Mouse (Mus musculus): ENCODE data around the gene Tmem233. TPM values are rescaled to one million over a fixed set of nuclear protein-coding genes. Genes with fewer than 3 reads are reported as not detected.

Gene Tmem233
- total RNA-seq, 2 experiments from 2014 or later, result not detected

DNA sequence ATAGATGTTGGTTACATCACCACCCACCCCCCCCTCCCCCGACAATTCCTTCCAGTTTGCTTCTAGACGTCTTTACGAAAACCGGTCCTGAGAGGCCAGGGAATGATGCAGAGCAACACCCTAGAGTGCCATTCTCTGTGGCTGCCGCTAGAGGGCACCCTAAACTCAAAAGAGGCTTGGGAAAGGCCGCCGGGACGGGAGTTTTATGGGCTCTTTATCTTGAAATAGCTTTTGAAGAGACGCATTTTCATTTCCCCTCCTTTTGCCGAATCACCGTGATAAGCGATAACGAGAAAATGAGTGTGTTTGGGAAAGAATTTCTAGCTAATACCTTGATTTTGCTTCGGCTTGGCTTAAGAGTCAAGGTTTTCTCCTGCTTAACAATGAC lies 51.9 kb downstream of the Tmem233 start:
- intact Hi-C loops (cut with DNase I), result loop anchor here (5.0 kb wide), 2 partner anchors 81 to 1066 kb away; no protein-coding TSS in a partner anchor
- DNase-seq (ENCODE audit: low spot score in 2 of 2), result peak; percentile 73

DNA sequence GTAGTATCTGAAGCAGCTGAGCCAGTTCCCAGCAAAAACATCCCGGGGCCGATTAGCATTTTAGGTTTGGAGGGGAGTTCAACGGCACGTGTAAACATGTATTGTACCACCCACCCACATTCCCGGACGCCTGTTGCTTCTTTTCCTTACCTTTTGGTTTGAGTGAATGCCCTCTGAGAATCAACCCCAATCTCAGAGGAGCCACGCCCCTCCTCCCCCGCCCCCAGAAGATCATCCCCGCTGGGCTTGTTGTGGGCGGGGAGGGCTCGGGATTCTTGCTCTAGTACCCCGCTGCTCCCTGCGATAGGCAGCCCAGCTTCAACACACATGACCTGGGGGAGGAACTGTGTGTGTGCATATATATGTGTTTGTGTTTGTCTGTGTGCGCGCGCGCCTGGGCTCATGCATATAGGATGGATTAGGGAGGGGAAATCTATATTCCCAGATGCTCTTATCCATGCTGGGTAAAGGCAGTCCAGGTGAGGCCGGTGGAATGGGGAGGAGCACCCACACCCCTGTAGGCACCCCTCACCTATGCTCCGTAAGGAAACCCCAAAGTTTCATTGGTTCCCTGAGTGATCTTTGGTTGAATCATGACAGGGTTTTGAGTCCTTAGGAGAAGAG lies 52.4 kb downstream of the Tmem233 start:
- DNase-seq (ENCODE audit: low spot score in 2 of 2), result no peak
- intact Hi-C loops (cut with DNase I), result loop anchor here (5.0 kb wide), 2 partner anchors 82 to 1067 kb away; no protein-coding TSS in a partner anchor

DNA sequence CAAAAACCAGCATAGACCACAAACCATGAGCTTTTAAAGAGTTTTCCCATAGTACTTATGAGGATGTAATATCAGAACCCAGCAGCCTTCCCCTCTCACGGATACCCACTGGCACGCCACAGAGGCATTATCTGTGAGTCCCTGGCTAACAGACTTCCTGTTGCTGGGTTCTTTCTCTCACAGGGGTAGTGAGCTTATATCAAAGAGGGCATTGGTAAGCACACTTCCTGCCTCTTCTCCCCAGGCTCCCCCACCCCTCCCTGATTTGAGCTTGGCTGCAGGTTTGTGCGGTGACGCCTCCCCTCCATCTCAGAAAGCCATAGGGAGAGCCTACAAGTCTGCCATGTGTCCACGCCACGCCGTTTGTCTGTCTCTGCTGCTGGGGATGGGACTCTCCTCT lies 54.0 kb downstream of the Tmem233 start:
- no peak for DNase-seq (ENCODE audit: low spot score in 2 of 2)
- intact Hi-C loops (cut with DNase I), result no loop called here

DNA sequence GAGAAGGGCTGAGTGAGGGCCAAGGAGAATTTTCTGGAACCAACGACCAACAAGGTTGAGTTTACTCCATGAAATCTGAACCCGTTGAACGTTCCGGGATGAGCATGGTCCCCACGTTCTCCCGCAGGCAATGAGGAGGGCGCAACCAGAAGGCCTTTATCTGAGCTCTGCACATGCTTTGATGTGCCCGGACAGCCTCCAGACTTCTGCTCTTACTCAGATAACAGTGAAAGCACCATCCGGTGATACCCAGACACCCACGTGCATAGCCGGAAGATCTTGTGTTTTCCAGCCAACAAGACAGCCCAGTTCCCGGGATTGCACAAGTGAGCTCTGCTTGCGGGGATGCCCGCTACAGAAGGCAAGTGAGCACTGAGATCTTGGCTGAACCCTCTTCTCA lies 56.5 kb downstream of the Tmem233 start:
- intact Hi-C loops (cut with DNase I), result no loop called here
- DNase-seq (ENCODE audit: low spot score in 2 of 2), result no peak

DNA sequence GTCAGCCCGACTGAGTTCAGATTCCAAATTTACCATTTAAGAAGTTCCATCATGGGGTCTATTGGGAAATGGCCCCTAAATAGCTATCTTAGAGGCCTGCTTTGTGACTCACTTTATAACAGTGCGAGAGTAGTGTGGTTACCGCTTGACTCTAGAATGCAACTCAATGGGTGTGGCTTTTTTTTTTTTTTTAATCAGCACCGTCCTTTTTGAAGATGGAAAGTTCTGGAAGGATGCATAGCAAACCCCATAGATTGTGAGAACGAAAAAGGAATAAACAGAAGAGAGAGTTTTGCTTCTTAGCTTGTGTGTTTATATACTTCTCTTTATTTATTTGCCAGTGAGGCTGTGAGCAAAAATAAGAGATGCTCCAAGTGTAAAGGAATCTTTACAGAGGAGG lies 56.9 kb downstream of the Tmem233 start:
- intact Hi-C loops (cut with DNase I), result no loop called here
- no peak for DNase-seq (ENCODE audit: low spot score in 2 of 2)

DNA sequence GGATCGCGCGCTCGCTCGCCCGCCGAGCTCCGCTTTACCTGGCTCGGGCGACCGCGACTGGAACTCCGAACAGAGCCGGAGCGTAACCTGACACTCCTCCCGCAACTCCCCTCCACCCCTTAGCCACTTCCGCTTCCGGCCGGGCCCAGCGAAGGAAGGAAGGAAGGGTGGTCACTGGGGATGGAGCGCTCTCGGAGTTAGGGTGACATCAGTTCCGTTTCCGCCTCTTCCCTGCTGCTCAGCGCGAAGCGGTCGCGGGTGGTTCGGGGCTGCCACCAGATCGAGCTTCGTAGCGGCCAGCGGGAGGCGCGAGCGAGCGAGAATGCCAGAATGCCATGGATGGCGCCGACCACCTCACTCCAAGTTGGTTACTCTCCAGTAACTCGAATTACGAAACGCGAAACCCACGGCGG lies 58.7 kb downstream of the Tmem233 start, which contains the start of gene Prkab1:
Prkab1 (minus strand) TSS at position 182 of the 413 bp plus-strand sequence.
- peak; percentile 91 to 94 for DNase-seq (ENCODE audit: low spot score in 2 of 2)
- intact Hi-C loops (cut with DNase I), result no loop called here

DNA sequence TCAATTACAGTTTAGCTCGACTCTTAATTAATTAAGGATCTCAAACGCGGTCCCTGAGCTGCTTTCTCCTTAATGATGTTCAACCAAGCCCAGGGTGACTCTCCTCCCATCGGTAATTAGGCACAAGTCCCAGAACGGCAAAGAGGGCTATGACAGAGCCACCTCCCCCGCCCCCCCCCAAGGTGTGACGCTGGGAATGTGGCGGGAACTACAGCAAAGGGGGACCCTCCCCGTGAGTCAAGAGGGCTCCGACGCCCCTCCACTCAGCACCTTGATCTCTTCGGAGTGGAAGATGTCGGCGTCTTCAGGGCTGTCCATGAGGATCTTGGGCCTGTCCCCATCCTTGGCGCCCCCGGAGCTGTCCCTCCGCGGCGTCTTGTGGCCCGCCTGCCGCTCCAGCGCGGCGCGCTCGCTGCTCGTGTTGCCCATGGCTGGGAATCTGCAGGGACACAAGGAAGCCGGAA lies 59.2 kb downstream of the Tmem233 start:
- intact Hi-C loops (cut with DNase I), result no loop called here
- DNase-seq (ENCODE audit: low spot score in 2 of 2), result no peak

DNA sequence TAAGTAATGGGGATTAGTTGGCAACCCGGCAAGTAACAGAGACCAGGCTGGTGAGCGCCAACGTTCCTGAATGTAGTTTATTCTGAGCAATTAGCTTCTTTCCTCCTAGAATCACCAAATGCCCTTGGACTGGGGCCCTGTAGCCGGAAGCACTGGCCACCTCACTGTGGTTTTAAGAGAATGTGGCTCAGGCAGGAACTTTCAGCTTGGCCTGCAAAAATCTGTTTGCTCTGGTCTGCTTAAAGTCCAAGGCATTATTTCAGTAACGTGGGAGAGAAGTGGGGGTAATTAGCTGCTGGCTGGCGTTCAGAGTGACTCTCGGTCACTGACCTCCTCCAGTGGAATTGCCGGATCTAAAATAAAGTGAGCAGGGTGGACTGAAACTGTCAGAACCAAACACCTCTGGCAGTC lies 59.8 kb downstream of the Tmem233 start:
- intact Hi-C loops (cut with DNase I), result no loop called here
- DNase-seq (ENCODE audit: low spot score in 2 of 2), result peak in 1 of 2 experiments; percentile 51

DNA sequence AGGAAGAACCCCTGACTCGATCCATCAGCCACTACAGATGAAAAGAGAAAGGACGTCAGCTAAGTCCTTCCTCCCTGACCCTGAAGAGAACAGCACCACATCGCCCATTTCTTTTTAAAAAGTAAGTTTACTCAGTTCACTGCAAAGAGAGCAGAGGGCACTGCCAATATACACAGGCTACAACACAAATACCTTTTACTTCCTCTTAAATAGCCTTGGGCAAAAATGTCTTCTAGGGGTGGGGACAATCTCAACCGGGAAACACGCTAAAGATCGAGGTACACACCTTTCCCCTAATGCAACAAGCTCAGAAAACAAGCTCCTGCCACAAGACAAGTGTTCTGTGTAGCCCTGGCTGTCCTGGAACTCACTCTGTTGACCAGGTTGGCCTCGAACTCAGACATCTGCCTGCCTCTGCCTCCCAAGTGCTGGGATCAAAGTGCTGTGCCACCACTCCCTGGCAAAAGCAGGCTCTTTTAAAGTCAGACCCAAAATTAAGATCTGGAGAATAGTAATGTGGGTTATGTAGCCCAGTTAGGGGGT lies 60.3 kb downstream of the Tmem233 start:
- intact Hi-C loops (cut with DNase I), result no loop called here
- DNase-seq (ENCODE audit: low spot score in 2 of 2), result no peak

DNA sequence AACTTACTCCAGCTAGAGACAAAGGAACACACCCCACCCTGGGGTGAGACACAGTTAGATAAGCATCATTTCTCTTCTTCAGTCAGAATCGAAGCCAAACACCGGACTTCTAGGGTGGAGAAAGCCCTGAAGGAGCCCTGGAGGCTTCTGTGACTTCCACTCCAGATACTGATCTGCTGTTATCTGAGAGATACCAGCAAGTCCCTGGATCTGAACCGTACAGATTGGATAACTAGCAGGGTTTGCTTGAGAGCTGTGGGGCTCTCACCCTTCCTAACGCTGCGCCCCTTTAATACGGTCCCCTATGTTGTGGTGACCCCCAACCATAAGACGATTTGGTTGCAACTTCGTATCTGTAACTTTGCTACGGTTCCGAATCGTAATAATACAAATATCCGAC lies 60.9 kb downstream of the Tmem233 start:
- no peak for DNase-seq (ENCODE audit: low spot score in 2 of 2)
- intact Hi-C loops (cut with DNase I), result no loop called here

DNA sequence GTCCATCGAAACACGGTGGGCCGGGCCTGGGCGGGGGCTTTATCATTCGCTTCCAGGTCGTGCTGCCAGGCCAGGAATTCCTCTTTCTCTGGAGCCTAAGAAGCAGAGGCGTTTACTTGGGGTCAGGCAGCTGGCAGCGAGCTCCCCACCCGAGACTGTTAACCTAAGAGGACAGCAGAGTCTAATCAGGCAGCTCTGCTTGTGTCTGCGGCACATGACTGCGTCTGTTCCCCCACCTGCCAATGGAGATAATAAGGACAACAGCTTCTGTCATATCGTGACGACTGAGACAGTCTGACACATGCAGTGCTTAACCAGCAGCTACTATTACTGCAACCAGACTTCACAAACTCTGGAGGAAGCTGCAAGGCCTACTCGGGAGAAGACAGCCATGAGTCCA lies 61.5 kb downstream of the Tmem233 start:
- DNase-seq (ENCODE audit: low spot score in 2 of 2), result no peak
- intact Hi-C loops (cut with DNase I), result no loop called here

DNA sequence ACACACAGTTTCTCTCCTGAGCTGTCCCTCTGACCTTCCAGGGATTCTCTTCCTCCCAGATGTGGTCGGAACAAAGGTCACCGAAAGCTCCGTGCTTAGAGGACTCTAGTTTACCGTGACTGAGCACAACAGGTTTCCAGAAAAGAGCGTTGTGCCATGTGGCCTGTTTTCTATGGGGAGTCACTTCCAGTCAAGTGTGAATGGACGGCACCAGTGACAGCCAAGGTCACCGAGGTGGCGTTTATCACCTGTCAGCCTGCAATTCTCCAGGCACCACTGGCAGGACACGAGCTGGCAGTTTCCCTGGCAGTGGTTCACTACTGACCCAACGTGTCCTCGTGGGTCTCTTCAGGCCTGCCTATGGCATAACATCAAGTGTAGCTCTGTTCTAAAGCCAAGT lies 63.7 kb downstream of the Tmem233 start:
- intact Hi-C loops (cut with DNase I), result no loop called here
- DNase-seq (ENCODE audit: low spot score in 2 of 2), result no peak

DNA sequence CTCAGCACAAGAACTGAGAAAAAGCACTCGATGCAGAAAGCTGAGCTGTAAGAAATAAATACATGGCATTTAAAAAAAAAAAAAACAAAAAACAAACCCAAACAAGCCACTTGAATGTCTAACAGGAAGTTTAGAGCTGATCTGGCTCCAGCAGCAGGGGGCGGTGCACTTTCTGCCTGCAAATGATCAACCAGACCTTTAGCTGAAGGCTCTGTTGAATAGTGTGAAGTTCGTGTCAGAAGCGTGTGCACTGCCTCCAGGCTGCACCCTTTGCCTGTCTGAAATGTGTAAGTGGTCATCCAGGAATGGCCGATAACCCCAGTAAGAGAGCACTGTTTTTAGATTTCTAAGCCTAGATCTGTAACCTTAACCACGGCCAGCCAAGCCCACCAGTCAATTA lies 64.3 kb downstream of the Tmem233 start:
- no peak for DNase-seq (ENCODE audit: low spot score in 2 of 2)
- intact Hi-C loops (cut with DNase I), result no loop called here

DNA sequence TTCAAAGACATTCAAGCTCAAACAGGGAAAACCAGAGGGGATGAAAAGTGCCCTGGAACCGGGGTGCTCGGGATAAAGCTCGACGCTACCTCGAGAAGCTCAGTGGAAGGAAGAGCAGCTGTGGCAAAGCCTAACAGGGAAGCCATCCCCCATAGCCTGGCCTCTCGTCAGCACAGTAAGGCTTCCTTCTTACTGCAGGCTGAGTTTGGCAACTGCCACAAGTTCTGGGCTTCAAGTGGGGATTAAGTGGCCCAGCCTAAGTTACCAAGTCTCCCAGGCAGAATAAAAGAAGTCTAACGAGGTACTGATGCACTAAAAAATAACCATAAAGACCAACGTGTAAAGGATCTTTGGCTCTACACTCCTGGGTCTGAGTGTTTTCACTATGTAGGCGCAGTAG lies 64.8 kb downstream of the Tmem233 start:
- no peak for DNase-seq (ENCODE audit: low spot score in 2 of 2)

DNA sequence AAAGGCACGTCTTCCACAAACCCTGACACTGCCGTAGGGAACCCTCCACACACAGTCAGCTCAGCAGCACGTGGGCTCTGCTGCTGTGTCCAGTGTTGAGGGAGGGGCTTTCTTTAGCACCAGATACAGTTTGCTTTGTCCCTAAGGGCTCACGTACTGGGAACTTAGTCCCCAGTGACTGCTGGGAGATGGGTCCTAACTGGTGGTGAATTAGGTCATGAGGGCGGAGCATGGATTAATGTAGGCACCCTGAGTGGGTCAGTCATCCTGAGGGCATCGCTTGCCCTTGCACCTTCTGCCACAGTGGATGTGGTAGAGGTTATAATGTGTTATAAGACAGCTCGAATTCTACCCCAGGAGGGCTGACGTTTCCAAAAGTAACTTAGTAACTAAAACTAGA lies 65.7 kb downstream of the Tmem233 start:
- intact Hi-C loops (cut with DNase I), result no loop called here
- no peak for DNase-seq (ENCODE audit: low spot score in 2 of 2)

More for the DNA sequence above, 64.8 kb downstream of the Tmem233 start:
- intact Hi-C loops (cut with DNase I), result no loop called here

DNA sequence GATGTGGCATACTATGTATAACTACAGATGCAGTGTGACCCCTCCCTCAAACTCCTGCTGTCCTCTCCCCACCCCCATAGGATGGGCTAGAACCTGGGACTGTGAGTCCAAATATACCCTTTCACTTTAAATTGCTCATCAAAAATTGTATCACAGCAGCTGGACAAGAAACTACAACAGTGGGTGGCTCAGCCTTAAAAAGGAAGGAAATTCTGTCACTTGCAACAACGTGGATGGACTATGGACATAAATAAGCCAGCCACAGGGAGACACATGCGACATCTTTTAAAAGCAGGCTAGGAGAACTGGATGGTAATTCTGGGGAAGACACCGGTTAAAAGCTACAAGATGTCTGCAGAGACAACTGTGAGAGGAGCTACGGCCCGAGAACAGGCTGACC lies 66.5 kb downstream of the Tmem233 start:
- intact Hi-C loops (cut with DNase I), result no loop called here
- peak in 1 of 2 experiments; percentile 62 for DNase-seq (ENCODE audit: low spot score in 2 of 2)

DNA sequence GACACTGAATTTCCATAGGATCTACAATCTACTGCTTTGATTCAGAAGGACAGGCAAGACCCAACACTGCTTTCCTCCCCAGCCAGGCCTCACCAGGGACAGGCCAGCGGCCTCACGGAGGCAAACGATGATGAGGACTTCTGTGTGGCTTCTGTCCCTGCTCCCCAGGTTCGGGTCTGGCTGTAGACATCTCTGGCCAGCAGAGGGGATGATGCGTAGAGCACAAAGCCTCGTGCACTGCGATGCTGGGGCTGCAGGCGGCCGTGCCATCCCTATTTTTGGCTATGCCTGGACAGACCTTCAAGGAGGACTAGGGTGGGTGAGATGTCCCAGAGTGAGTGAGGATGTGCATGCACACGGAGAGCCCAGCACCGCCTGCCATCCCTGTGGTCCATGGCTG lies 68.8 kb downstream of the Tmem233 start:
- intact Hi-C loops (cut with DNase I), result no loop called here
- no peak for DNase-seq (ENCODE audit: low spot score in 2 of 2)

DNA sequence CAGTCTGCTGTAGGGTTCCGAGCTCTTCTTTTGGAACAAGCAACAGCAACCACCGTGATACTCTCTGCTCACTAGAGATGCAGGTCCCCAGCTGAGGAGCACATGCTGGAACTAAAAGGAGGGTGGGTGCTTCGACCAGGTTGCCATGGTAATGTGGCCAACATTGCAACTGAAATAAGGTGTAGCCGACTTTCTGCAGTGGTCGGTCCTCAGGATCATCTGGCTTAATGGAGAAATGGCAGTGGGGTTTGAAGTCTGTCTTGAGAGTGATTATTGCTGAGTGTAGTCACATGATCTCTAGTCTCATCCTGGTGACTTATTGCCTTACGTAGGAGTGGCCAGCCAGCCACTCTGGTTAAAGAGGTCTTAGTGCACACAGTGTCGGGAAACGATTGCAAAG lies 69.2 kb downstream of the Tmem233 start:
- no peak for DNase-seq (ENCODE audit: low spot score in 2 of 2)
- intact Hi-C loops (cut with DNase I), result no loop called here

DNA sequence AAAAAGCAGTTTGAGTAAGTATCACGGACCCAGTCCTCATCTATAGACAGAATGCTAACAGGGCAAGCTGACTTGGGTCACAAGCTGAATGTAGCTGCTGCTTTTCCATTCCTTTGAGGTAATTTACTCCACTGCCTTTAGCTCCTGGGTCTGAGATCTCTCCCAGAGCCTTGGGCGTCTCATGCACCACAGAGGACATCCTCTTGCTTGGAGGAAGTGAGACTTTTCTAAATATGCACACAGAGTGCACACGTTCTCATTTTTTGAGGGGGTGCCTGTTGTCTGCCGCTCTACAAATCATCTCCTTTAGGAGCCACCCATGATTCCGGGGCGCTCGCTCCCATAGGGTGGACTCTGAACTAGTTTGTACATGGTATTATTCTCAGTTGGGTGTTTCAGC lies 70.5 kb downstream of the Tmem233 start:
- DNase-seq (ENCODE audit: low spot score in 2 of 2), result no peak
- intact Hi-C loops (cut with DNase I), result no loop called here

DNA sequence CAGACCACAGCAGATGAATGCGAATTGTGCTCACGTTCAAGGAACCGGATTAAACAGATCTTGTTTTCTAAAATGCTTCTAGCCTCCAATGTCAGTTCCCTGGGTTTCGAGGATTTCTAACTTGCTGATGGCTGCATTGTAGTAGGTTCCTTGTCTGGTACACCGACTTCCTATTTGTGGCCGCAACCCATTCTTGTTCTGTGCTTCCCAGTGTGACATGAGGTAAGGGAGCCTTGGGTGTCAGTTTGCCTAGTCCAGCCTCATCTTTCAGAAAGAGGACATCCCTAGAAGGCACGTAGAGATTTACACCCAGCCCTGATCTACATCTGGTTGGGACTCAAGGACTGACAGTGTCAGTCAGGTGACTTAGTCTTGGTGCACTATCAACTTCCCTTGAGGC lies 71.3 kb downstream of the Tmem233 start:
- DNase-seq (ENCODE audit: low spot score in 2 of 2), result no peak
- intact Hi-C loops (cut with DNase I), result no loop called here

DNA sequence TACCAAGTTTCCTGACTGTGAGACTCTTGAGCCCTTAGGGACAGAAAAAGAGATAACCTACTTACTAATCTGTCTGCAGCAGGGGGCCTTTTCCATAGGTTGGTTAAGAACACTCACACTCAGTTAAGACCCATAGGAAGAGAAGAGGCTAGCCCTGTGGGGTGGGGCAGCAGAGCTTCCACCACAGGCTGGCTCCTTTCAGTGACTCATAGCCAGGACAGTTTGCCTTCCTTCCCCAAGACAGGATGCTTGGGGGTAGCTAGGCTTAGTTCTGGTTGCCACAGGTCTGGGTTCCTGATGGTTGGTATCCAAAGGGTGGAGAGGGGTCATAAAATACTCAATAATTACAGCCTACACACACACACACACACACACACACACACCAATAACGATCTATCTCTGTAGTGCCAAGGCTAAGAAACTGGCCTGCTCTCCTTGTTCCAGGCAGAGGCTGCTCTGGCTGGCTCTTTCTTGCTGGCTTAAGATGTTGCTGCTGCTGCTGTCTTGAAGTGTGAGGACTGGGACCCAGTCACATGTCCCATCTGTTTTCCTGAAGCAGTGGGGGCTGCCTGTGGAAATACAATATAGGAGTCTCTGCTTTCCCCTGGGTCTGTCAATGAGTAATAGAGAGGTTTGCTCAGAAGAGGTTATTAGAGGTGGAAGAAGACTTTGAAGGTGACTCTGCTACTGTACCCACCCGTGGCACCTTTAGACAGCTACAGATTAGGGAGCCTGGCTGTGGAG lies 73.0 kb downstream of the Tmem233 start:
- intact Hi-C loops (cut with DNase I), result no loop called here
- DNase-seq (ENCODE audit: low spot score in 2 of 2), result no peak
